Mouse (Mus musculus): ENCODE data around the gene Pcid2.
"Not testable (repeated sequence)": the region's sequence is repeated elsewhere in the genome, so short reads cannot be mapped to it uniquely, and the experiment has no call there.

Pcid2 gene

GRCm38 (mm10) chr8:13075579-13075978 lies 29.7 kb downstream of the Pcid2 start:
- DNase-seq (ENCODE audit: low spot score), result not testable (repeated sequence)

DNA sequence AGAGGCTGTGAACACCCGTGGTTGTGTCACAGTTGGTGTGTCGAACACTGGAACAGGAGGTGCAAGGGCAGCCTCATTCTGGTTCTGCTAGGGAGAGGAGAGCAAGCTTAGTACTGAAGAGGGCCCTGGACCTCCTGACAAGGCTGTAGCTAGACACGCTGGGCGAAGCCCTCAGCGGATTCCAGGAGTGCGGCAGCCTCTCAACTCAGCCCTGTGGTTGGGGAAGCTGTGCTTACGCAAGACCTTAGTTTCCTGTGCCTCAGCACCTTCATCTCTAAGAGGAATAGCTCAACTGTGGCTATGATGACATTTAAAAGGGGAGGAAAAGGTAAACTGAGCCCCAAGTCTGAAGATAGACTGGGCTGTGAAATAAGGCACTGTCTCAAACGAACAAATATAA lies 30.2 kb downstream of the Pcid2 start:
- no peak for DNase-seq (ENCODE audit: low spot score)

GRCm38 (mm10) chr8:13073255-13073654 lies 32.0 kb downstream of the Pcid2 start:
- DNase-seq (ENCODE audit: low spot score), result no peak

- no peak for DNase-seq (ENCODE audit: low spot score)
These were observed 42.1 kb downstream of the Pcid2 start for GRCm38 (mm10) chr8:13063112-13063511.

GRCm38 (mm10) chr8:13060441-13061150 lies 44.7 kb downstream of the Pcid2 start, which contains the start of gene Proz:
Gene Proz (plus strand): TSS chr8:13060914.
- no peak for DNase-seq (ENCODE audit: low spot score)

DNA sequence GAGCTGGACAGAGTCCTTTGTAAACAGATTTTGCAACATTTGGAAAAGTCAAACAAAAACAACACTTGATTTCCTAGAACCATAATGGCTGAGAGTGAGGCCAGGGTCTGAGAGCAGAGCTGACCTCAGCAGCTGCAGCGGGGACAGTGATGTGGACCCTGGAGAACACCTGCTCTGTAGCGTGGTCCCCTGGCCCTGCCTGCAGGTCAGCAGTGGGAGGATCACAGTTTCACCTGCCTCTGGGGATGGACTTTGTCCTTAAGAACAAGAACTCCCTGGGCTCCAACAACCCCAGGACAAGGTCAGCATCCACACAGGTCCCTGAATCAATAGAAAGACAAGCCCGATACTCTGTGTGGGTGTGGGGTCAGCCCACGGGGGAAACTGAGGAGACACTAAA lies 47.9 kb downstream of the Pcid2 start:
- no peak for DNase-seq (ENCODE audit: low spot score)

- no peak for DNase-seq (ENCODE audit: low spot score)
These were observed 54.7 kb downstream of the Pcid2 start for GRCm38 (mm10) chr8:13050550-13050949.

GRCm38 (mm10) chr8:13047652-13048051 lies 57.6 kb downstream of the Pcid2 start:
- no peak for DNase-seq (ENCODE audit: low spot score)

- DNase-seq (ENCODE audit: low spot score), result no peak
These were observed 63.8 kb downstream of the Pcid2 start for GRCm38 (mm10) chr8:13041459-13041858.

DNA sequence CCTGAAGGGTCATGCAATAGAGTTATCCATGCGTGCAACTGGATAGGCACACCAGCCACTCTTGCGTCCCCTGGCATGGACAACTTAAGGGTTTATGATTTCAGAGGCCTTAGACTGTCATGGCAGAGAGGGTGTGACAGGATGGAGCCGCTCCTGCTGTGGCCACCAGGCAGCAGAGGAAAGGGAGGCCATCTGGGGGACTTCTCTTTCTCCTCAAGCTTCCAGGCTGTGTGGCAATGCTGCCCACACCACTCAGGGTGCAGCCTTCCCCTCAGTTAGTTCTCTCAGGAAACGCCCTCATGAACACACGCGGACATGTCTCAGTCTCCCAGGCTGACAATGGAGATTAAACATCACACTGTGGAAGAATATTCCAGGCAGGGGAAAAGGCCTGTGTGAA lies 66.2 kb downstream of the Pcid2 start:
- DNase-seq (ENCODE audit: low spot score), result no peak

DNA sequence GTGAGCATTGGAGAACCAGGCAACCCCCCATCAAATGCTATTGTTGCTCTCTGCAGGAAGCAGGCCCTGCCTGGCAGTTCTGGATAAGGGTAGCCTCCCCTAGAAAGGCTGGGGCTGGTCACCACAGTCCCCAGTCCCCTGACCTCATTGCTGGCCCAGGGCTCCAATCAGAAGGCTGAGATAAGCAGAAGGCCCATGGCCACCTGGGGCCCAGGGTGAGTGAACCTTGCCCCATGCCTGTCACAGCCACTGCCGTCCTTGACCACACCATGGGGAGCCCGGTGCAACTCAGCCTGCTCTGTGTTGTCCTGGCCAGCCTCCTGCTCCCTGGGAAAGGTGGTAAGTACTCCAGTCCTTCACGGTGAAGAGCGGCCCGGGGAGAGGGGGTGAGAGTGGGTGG lies 67.7 kb downstream of the Pcid2 start:
- DNase-seq (ENCODE audit: low spot score), result no peak

GRCm38 (mm10) chr8:13037015-13037414 lies 68.2 kb downstream of the Pcid2 start, which contains the start of gene F10:
Gene F10 (plus strand): TSS chr8:13037308.
- no peak for DNase-seq (ENCODE audit: low spot score)

GRCm38 (mm10) chr8:13036346-13036812 lies 68.9 kb downstream of the Pcid2 start:
- DNase-seq (ENCODE audit: low spot score), result no peak

- no peak for DNase-seq (ENCODE audit: low spot score)
These were observed 76.8 kb downstream of the Pcid2 start for GRCm38 (mm10) chr8:13028482-13028881.

GRCm38 (mm10) chr8:13027615-13028014 lies 77.6 kb downstream of the Pcid2 start:
- no peak for DNase-seq (ENCODE audit: low spot score)

Data from embryo, embryonic 10.5 days (tissue).